Mouse (Mus musculus) brown adipose tissue, adult 24 weeks (tissue): ENCODE measurements around the gene Prph. TPM values are rescaled to one million over a fixed set of nuclear protein-coding genes. Genes with fewer than 3 reads are reported as not detected.

Source experiments
- H3K27ac ChIP-seq: fragments of 200-500 bp; replicated peaks from 2 replicates; pipeline ENCODE4 v1.5.1; 2012; ENCODE audit warnings: low read depth, mild to moderate bottlenecking, low read length
- H3K4me1 ChIP-seq: fragments of 200-500 bp; 2 replicates; pipeline ENCODE4 v1.6.1; 2012; ENCODE audit warnings: low read length, mixed read lengths; ENCODE audit not compliant: control insufficient read depth, insufficient read depth, insufficient read length
- H3K4me3 ChIP-seq: fragments of 200-500 bp; 2 replicates; pipeline ENCODE4 v1.5.1; 2012; ENCODE audit warnings: low read depth, mild to moderate bottlenecking, low read length, moderate library complexity; ENCODE audit not compliant: insufficient read depth
- polyA plus RNA-seq: library from polyadenylated mRNA; stranded (reverse); fragments of >200 nt; gene quantifications from 2 replicates; pipeline ENCODE4 v1.2.4, GENCODE M21; 2012; ENCODE audit not compliant: missing spikeins, insufficient read depth, insufficient read length

Gene Prph
- polyA plus RNA-seq: not detected in 2 replicates

GRCm38 (mm10) chr15:99055040-99055439, at the start of gene Prph:
Gene Prph (plus strand): TSS chr15:99055174.
- H3K4me3 ChIP-seq: peak within 1 kb of the TSS; percentile 42
- no peak within 1 kb of the TSS for H3K27ac ChIP-seq
- H3K4me1 ChIP-seq: no peaks in the 10 kb centered on the region

GRCm38 (mm10) chr15:99008801-99009241, 46.2 kb upstream of the Prph start:
- Histone ChIP-seq H3K4me1 (no peaks in the 10 kb centered on the region), H3K4me3 (no peak overlapping the region), H3K27ac (no peak overlapping the region)

GRCm38 (mm10) chr15:99010896-99011295, 44.1 kb upstream of the Prph start:
- Histone ChIP-seq H3K4me1 (no peaks in the 10 kb centered on the region), H3K4me3 (no peak overlapping the region), H3K27ac (no peak overlapping the region)

GRCm38 (mm10) chr15:99011946-99012345, 43.0 kb upstream of the Prph start:
- H3K4me3 ChIP-seq: no peak overlapping the region
- no peak overlapping the region for H3K27ac ChIP-seq
- H3K4me1 ChIP-seq: no peaks in the 10 kb centered on the region

- Histone ChIP-seq H3K4me3 (no peak overlapping the region), H3K4me1 (no peaks in the 10 kb centered on the region), H3K27ac (no peak overlapping the region)
These were observed 40.4 kb upstream of the Prph start for GRCm38 (mm10) chr15:99014496-99015030.

GRCm38 (mm10) chr15:99017355-99017761, 37.6 kb upstream of the Prph start:
- H3K27ac ChIP-seq: peak overlapping the region; percentile 32; the same call in 1 of the 2 replicates
- H3K4me1 ChIP-seq: no peaks in the 10 kb centered on the region
- H3K4me3 ChIP-seq: no peak overlapping the region

- Histone ChIP-seq H3K4me1 (no peaks in the 10 kb centered on the region), H3K4me3 (no peak overlapping the region), H3K27ac (peak overlapping the region; percentile 32; the same call in 1 of the 2 replicates)
These were observed 37.0 kb upstream of the Prph start for GRCm38 (mm10) chr15:99017986-99018385.

- Histone ChIP-seq H3K4me3 (no peak overlapping the region), H3K27ac (peak overlapping the region; percentile 12; the same call in 1 of the 2 replicates), H3K4me1 (no peaks in the 10 kb centered on the region)
These were observed 36.3 kb upstream of the Prph start for GRCm38 (mm10) chr15:99018630-99019029.

GRCm38 (mm10) chr15:99019436-99019835, 35.5 kb upstream of the Prph start:
- Histone ChIP-seq H3K4me3 (0 out of 2 replicates have a peak overlapping the region, but pooled peaks have one; percentile 16), H3K27ac (peak overlapping the region; percentile 3; the same call in 1 of the 2 replicates), H3K4me1 (no peaks in the 10 kb centered on the region)

- Histone ChIP-seq H3K4me3 (no peak overlapping the region), H3K27ac (no peak overlapping the region), H3K4me1 (no peaks in the 10 kb centered on the region)
These were observed 34.8 kb upstream of the Prph start for GRCm38 (mm10) chr15:99020171-99020570.

- H3K27ac ChIP-seq: no peak overlapping the region
- H3K4me3 ChIP-seq: no peak overlapping the region
- no peaks in the 10 kb centered on the region for H3K4me1 ChIP-seq
These were observed 33.7 kb upstream of the Prph start for GRCm38 (mm10) chr15:99021255-99021654.

GRCm38 (mm10) chr15:99024668-99025314, 30.2 kb upstream of the Prph start:
- H3K4me3 ChIP-seq: no peak overlapping the region
- no peaks in the 10 kb centered on the region for H3K4me1 ChIP-seq
- H3K27ac ChIP-seq: no peak overlapping the region

GRCm38 (mm10) chr15:99025414-99025813, 29.6 kb upstream of the Prph start:
- no peak overlapping the region for H3K27ac ChIP-seq
- no peaks in the 10 kb centered on the region for H3K4me1 ChIP-seq
- H3K4me3 ChIP-seq: no peak overlapping the region

- H3K4me1 ChIP-seq: 0 out of 2 replicates have a peak, but pooled peaks cover 2% of the 10 kb centered on the region
- no peak overlapping the region for H3K4me3 ChIP-seq
- no peak overlapping the region for H3K27ac ChIP-seq
These were observed 28.7 kb upstream of the Prph start for GRCm38 (mm10) chr15:99026259-99026658.

- H3K4me3 ChIP-seq: no peak overlapping the region
- H3K4me1 ChIP-seq: 0 out of 2 replicates have a peak, but pooled peaks cover 2% of the 10 kb centered on the region
- no peak overlapping the region for H3K27ac ChIP-seq
These were observed 27.9 kb upstream of the Prph start for GRCm38 (mm10) chr15:99027116-99027515.
